Mouse (Mus musculus): Measurements from ENCODE around the gene Ltbr. TPM values are rescaled to one million over a fixed set of nuclear protein-coding genes. Genes with fewer than 3 reads are reported as not detected.
A peak's percentile ranks its signal among the peaks of the same experiment; 100 is the strongest.

The Ltbr gene
- total RNA-seq (2021): 10 to 100 TPM; 20.3 to 21.2 TPM
- long read RNA-seq, experiment 1, transcript Ltbr-201 (10 exons, 2,107 nt): major isoform, 14 of 16 reads
- long read RNA-seq, experiment 1, partial matches to known transcripts: 0 of 16 reads
- long read RNA-seq, experiment 1, other reads (novel, unspliced or antisense): 2 of 16 reads
- long read RNA-seq, experiment 2, transcript Ltbr-201 (10 exons, 2,107 nt): major isoform, 10 of 13 reads
- long read RNA-seq, experiment 2, partial matches to known transcripts: 0 of 13 reads
- long read RNA-seq, experiment 2, other reads (novel, unspliced or antisense): 3 of 13 reads

GRCm38 (mm10) chr6:125313546-125314230 is at the start of gene Ltbr:
Ltbr (minus strand) TSS chr6:125313885.
- peak; percentile 95 for DNase-seq
- intact Hi-C loops (cut with DNase I): loop anchor here (2.0 kb wide), 1 partner anchor 35 kb away; the partner anchor contains the start of gene Tnfrsf1a
- peak within 1 kb of the TSS; percentile 78 for H3K4me3 ChIP-seq
- no peak; the same call in 1 of the 2 replicates for TF ChIP-seq CTCF (IDR thresholded peaks at IDR 0.05)
- peak within 1 kb of the TSS; percentile 94 for H3K27ac ChIP-seq

DNA sequence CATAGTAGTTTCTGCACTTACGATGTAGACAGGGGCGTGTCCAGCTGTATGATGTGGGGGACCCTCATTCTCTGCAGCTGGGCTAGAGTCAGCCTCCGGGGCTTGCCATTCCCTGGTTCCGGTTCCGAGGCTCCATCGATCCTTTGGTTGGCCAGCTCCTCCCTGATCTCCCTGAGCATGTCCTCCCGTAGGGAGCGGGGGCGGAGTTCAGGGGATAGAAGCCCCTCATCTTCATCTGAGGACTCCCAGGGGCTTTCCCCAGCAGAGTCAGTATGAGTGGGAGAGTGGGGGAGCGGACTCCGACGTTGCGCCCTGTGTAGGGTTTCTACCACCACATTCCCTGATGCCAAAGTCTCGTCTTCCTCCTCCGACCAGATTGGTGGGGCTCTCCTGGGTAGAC is 49.3 kb upstream of the Ltbr start:
- Histone ChIP-seq H3K27ac (no peak overlapping the region), H3K4me3 (no peak overlapping the region)
- no peak for TF ChIP-seq CTCF (IDR thresholded peaks at IDR 0.05)
- DNase-seq: no peak
- intact Hi-C loops (cut with DNase I): loop anchor here (2.0 kb wide), 1 partner anchor 32 kb away; no protein-coding TSS in a partner anchor

GRCm38 (mm10) chr6:125361467-125362291 is 48.0 kb upstream of the Ltbr start:
- DNase-seq: peak; percentile 59
- Histone ChIP-seq H3K4me3 (no peak overlapping the region), H3K27ac (no peak overlapping the region)
- intact Hi-C loops (cut with DNase I): loop anchor here (2.0 kb wide), 1 partner anchor 31 kb away; no protein-coding TSS in a partner anchor
- TF ChIP-seq CTCF (IDR thresholded peaks at IDR 0.05): peak; percentile 3; the same call in 1 of the 2 replicates

DNA sequence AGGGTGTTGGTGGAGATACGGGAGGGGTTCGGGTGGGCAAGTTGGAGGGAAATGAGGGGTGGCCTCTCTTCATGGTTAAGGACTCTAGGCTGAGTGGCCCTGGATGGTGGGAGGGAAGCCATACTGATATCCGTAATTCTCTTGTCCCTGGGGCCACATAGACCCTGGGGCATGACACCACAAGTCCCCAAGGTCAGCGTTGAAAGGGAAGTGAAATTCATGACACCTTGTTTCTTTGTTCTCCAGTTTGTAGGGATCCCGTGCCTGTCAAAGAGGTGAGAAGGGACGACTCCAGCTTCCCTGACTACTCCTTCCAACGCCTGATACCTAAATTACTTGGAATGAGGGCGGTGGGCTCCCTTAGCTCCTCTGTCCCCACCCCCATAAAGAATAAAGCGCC is 47.2 kb upstream of the Ltbr start:
- TF ChIP-seq CTCF (IDR thresholded peaks at IDR 0.05): no peak
- DNase-seq: no peak
- H3K4me3 ChIP-seq: no peak overlapping the region
- H3K27ac ChIP-seq: no peak overlapping the region
- intact Hi-C loops (cut with DNase I): no loop called here

DNA sequence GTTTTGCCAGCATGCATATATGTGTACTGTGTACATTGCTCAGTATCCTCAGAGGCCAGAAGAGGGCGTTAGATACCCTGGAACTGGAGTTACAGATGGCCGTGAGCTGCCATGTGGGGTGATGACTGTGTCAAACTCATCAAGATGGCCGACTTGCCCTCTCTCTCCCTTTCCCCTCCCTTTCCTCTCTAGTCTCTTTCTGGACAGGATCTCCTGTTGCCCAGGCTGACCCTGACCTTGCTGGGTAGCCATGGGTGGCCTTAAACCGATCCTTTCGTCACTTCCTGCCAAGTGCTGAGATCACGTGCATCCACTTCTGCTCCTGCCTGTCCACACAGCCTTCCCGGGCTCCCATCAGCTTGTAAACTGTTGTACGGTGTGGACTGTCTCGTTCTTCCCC is 46.3 kb upstream of the Ltbr start:
- DNase-seq: no peak
- intact Hi-C loops (cut with DNase I): no loop called here
- no peak for TF ChIP-seq CTCF (IDR thresholded peaks at IDR 0.05)
- H3K27ac ChIP-seq: no peak overlapping the region
- no peak overlapping the region for H3K4me3 ChIP-seq

- no peak overlapping the region for H3K4me3 ChIP-seq
- no peak for TF ChIP-seq CTCF (IDR thresholded peaks at IDR 0.05)
- no peak for DNase-seq
- no peak overlapping the region for H3K27ac ChIP-seq
- intact Hi-C loops (cut with DNase I): no loop called here
Observed at GRCm38 (mm10) chr6:125357334-125357733, 43.6 kb upstream of the Ltbr start.

- no peak for DNase-seq
- intact Hi-C loops (cut with DNase I): no loop called here
- peak overlapping the region; percentile 94 for H3K27ac ChIP-seq
- TF ChIP-seq CTCF (IDR thresholded peaks at IDR 0.05): no peak
- peak overlapping the region; percentile 94; the same call in 1 of the 2 replicates for H3K4me3 ChIP-seq
Observed at GRCm38 (mm10) chr6:125356264-125356663, 42.6 kb upstream of the Ltbr start.

- peak overlapping the region; percentile 94 for H3K4me3 ChIP-seq
- TF ChIP-seq CTCF (IDR thresholded peaks at IDR 0.05): no peak
- intact Hi-C loops (cut with DNase I): no loop called here
- peak overlapping the region; percentile 94 for H3K27ac ChIP-seq
- no peak for DNase-seq
Observed at GRCm38 (mm10) chr6:125355197-125355741, 41.6 kb upstream of the Ltbr start.

DNA sequence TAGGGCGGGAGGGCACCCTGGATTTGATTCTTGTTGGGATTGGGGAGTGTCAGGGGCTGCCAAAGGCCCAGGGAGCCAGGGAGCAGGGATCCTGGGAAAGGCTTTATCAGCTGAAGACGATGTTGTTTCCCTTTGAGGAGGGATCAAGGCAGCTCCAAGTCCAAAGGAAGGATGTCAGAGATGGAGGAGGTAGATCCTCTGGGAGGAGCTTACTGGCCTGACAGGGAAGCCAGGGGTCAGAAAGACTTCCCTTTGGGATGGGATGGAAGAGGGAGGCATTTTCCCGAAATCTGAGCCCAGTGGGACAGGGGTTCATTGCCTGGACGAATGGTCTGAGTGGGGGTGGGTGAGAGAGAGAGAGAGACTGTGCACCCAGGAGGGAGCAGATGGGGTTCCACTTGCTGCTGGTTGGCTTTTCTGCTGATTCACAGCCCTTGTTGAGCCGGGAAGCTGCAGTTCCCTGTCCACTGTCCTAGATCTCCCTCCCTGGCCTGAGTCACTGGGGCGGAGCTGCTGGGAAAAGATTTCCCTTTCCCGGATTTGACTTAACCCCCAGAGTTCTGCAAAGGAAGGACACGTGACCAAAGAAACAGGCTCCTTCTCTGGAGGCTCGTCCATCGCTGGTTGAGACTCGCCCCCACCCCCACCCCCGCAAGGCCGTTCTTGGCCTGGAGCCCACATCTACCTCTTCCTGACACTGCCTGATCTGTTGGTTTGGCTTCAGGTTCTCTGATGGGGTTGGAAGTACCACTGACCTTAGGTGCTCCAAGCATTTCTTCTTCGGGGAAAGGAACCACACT is 40.9 kb upstream of the Ltbr start:
- H3K4me3 ChIP-seq: peak overlapping the region; percentile 94
- no peak for TF ChIP-seq CTCF (IDR thresholded peaks at IDR 0.05)
- intact Hi-C loops (cut with DNase I): no loop called here

GRCm38 (mm10) chr6:125353655-125354054 is 40.0 kb upstream of the Ltbr start:
- intact Hi-C loops (cut with DNase I): no loop called here
- Histone ChIP-seq H3K4me3 (peak overlapping the region; percentile 94), H3K27ac (peak overlapping the region; percentile 94)
- TF ChIP-seq CTCF (IDR thresholded peaks at IDR 0.05): no peak
- no peak for DNase-seq

More for the DNA sequence above, 40.9 kb upstream of the Ltbr start:
- DNase-seq: peak; percentile 77
- H3K27ac ChIP-seq: peak overlapping the region; percentile 94

GRCm38 (mm10) chr6:125353221-125353620 is 39.5 kb upstream of the Ltbr start:
- intact Hi-C loops (cut with DNase I): no loop called here
- TF ChIP-seq CTCF (IDR thresholded peaks at IDR 0.05): no peak
- DNase-seq: no peak
- peak overlapping the region; percentile 94 for H3K27ac ChIP-seq
- H3K4me3 ChIP-seq: peak overlapping the region; percentile 94
